Mouse (Mus musculus) cerebellum, adult 2 months (tissue): ENCODE results near the gene Hk1. TPM values are rescaled to one million over a fixed set of nuclear protein-coding genes. Genes with fewer than 3 reads are reported as not detected.

Experiments used
- DNase-seq, 2 experiments: peaks; one replicate each; pipeline ENCODE4 v3.0.0; 2021
- H3K27ac ChIP-seq: fragments of 200-500 bp; 2 replicates; pipeline ENCODE4 v1.5.1; 2012; ENCODE audit warnings: low read length, control low read depth, inconsistent platforms; ENCODE audit not compliant: insufficient read depth
- H3K27me3 ChIP-seq: fragments of 200-500 bp; 2 replicates; pipeline ENCODE4 v1.6.1; 2012; ENCODE audit warnings: inconsistent platforms, mild to moderate bottlenecking, low read length, moderate library complexity; ENCODE audit not compliant: control insufficient read depth, insufficient read depth
- H3K4me1 ChIP-seq: fragments of 200-500 bp; 2 replicates; pipeline ENCODE4 v1.6.1; 2011; ENCODE audit warnings: low read length; ENCODE audit not compliant: control insufficient read depth, insufficient read depth
- H3K4me3 ChIP-seq: fragments of 200-500 bp; replicated peaks from 2 replicates; pipeline ENCODE3; 2011; ENCODE audit warnings: mild to moderate bottlenecking, low read depth, low read length, control low read depth; ENCODE audit not compliant: insufficient read depth
- CTCF ChIP-seq: fragments of 200-500 bp; IDR thresholded peaks from 2 replicates; pipeline ENCODE4 v1.5.1; 2011; ENCODE audit warnings: low read depth, mild to moderate bottlenecking, control low read depth, low read length, moderate library complexity, borderline replicate concordance; ENCODE audit not compliant: insufficient read depth
- POLR2A ChIP-seq: fragments of 200-500 bp; IDR thresholded peaks from 2 replicates; pipeline ENCODE4 v1.6.1; 2011; ENCODE audit warnings: low read length, control low read depth, borderline replicate concordance; ENCODE audit not compliant: insufficient read depth
- WGBS: fragments of 180-500 bp; shearing (Covaris S2); methylation state at CpG from one replicate; pipeline ENCODE4 v1.1.7; 2018; 5-methylcytosine and 5-hydroxymethylcytosine counted together
- polyA plus RNA-seq: library from polyadenylated mRNA; depleted of rRNA; stranded (reverse); fragments of >200 nt; gene quantifications from 2 replicates; pipeline ENCODE4 v1.2.3, GENCODE M21; 2012; rRNA removed

Hk1 gene
- 206 and 213 TPM in 2 replicates for polyA plus RNA-seq

GRCm38 (mm10) chr10:62379808-62380207 lies at the start of gene Hk1:
Gene Hk1 (minus strand): TSS chr10:62379908.
- Histone ChIP-seq H3K4me3 (no peak within 1 kb of the TSS), H3K4me1 (no peaks in the 10 kb centered on the region), H3K27me3 (no peaks in the 10 kb centered on the region), H3K27ac (no peak within 1 kb of the TSS)
- WGBS: 87% methylated on average over 1 of the region's 1 CpGs
- no peak for DNase-seq
- TF ChIP-seq POLR2A: no peak

DNA sequence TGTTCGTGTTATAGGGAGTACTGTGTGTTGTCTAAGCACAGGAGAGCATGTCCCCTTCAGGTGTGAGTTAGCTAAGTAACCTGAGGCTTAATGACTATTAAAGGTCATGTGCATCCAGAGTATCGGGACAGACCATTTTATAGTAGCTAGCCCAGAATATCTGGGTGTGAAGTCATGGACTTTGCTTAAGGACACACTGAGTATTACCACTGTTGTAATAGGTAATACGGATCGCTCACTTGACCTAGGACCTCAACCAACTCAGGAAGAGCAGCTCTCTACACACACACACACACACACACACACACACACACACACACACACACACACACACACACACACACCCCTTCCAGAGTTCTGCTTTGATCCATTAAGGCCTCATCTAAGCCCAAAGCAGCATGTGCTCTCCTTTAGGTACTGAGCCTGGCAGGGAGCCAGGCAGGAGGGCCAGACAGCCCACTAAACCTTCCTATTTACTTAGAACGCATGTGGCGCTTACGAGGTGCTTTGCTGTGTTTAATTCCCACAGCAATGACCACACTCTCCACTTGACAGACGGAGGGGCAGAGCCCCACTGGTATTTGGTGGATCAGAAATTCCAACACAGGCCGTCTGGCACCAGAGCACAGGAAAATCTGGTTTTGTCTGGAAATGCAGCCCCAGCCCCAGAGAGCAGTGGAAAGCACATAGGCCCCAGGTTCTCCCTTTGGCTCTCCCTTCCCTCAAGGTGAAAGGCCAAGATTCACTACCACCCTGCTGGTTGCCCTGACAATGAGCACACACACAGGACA lies 45.6 kb upstream of the Hk1 start:
- 56% methylated on average over 9 of the region's 9 CpGs for WGBS
- no peak for DNase-seq
- Histone ChIP-seq H3K27me3 (no peaks in the 10 kb centered on the region), H3K4me3 (no peak overlapping the region), H3K4me1 (no peaks in the 10 kb centered on the region), H3K27ac (no peak overlapping the region)
- TF ChIP-seq POLR2A (no peak), CTCF (no peak)

DNA sequence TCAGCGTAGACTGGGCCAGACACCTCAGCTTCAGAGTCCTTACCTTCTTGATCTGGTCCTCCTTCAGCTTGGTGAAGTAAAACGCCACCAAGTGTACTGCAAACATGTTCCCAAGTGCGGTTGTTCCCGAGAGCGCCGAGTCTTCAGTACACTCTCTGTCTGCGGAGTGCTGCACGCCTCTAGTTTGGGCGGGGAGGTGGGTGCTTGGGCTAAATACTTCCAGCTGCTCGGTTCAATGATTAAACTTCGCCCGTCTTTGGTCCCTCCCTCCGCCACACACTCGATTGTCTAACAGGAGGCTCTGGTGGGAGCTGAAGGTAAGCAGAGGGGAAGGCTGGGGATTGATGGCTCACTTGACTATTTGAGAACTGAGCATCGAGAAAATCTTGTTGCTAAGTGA lies 42.5 kb upstream of the Hk1 start, which contains the start of gene Hkdc1:
Gene Hkdc1, minus strand, starts transcription at position 237 of the 400 bp plus-strand sequence.
- 47% methylated on average over 15 of the region's 15 CpGs for WGBS
- no peak within 1 kb of the TSS for H3K27ac ChIP-seq
- no peak within 1 kb of the TSS for H3K4me3 ChIP-seq
- H3K4me1 ChIP-seq: no peaks in the 10 kb centered on the region
- H3K27me3 ChIP-seq: no peaks in the 10 kb centered on the region
- no peak for DNase-seq
- TF ChIP-seq POLR2A: no peak
- TF ChIP-seq CTCF: no peak

DNA sequence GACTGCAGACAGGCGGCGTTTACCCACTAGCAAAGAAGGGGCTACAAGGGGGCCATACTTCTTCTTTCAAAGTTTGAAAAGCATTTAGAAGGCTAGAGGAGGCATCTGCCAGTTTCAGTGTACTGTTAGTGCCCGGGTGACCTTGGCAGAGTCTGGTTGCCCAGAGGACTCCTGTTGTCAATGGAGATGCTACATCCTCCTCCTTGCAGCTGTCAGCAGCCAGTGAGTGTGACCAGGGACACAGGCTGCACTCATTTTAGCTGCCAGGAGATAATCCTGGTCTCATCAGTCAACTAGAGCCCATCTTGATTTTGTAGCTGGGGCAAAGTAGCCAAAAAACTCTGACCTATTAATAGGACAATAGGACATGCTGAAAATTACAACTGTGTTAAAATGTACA lies 41.4 kb upstream of the Hk1 start:
- no peak for TF ChIP-seq POLR2A
- no peak for TF ChIP-seq CTCF
- no peak overlapping the region for H3K4me3 ChIP-seq
- H3K27me3 ChIP-seq: no peaks in the 10 kb centered on the region
- DNase-seq: no peak
- WGBS: 53% methylated on average over 3 of the region's 3 CpGs
- H3K4me1 ChIP-seq: no peaks in the 10 kb centered on the region
- H3K27ac ChIP-seq: no peak overlapping the region

GRCm38 (mm10) chr10:62420399-62420798 lies 40.7 kb upstream of the Hk1 start:
- Histone ChIP-seq H3K4me3 (no peak overlapping the region), H3K27me3 (no peaks in the 10 kb centered on the region), H3K4me1 (no peaks in the 10 kb centered on the region), H3K27ac (no peak overlapping the region)
- TF ChIP-seq POLR2A: no peak
- TF ChIP-seq CTCF: no peak
- no peak for DNase-seq
- 73% methylated on average over 6 of the region's 6 CpGs for WGBS

DNA sequence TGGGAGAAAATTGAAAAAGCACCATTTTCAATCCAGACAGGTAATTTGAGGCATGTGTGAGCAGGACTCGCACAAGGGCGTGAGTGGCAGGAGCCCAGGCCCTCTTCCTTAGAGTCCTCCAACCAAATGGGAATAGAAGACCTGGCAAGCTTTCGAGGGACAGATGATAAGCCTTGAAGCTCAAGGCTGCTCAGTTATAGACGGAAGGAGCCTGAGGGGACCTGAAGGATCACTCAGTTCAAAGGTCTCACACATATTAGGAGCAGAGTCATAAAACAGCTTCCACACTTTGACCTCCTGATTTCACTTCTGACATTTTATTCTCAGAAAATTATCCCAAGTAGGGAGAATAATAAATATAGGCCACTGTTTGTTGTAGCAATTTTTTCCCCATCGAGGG lies 39.7 kb upstream of the Hk1 start:
- TF ChIP-seq POLR2A (no peak), CTCF (no peak)
- DNase-seq: no peak
- no peaks in the 10 kb centered on the region for H3K4me1 ChIP-seq
- no peaks in the 10 kb centered on the region for H3K27me3 ChIP-seq
- 65% methylated on average over 5 of the region's 5 CpGs for WGBS
- H3K27ac ChIP-seq: no peak overlapping the region
- no peak overlapping the region for H3K4me3 ChIP-seq

DNA sequence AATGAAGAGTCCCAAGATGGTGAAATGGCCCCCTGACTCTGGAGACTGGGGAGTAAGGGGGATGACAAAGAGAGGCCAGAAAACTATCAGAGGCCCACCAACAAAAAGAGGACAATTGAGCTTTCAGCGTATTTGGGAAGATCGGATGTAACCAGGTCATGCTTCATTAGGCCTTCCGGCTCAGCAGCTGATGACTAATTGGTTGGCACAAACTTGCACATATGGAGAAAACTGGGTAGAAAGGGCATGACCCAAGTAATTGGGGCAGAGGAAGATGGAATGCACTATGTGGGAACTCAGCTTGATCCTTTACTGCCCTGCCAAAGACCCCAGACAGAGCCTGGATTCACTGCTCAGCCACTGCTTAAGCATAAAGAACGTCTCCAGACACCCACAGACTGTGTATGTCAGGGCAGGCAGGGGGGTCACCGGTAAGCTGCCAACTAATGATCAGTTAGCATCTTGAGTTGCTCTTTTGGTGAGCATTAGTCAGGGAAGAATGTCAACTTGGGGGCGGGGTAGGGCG lies 39.2 kb upstream of the Hk1 start:
- TF ChIP-seq CTCF: no peak
- no peak for TF ChIP-seq POLR2A
- Histone ChIP-seq H3K27me3 (no peaks in the 10 kb centered on the region), H3K4me1 (no peaks in the 10 kb centered on the region), H3K4me3 (no peak overlapping the region), H3K27ac (no peak overlapping the region)
- peak in 1 of 2 experiments; percentile 31 for DNase-seq
- WGBS: 45% methylated on average over 7 of the region's 7 CpGs

DNA sequence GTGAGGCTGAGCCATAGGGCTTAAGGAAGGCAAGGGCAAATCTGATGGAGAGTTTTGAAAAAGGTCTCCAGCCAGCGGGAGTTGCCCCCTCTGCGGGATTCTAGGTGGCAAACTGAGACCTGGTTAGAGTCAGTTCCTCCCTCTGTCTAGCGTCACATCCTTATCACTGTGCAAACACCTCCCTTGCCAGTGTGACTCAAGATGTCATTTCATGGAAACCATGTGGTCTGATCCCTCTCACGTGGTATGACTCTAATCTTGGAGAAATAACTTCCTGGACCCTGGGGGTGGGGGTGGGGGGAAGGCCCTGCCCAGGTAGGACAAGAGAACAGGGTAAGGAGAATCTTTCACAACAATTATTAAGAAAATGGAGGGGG lies 33.9 kb upstream of the Hk1 start:
- Histone ChIP-seq H3K27me3 (no peaks in the 10 kb centered on the region), H3K27ac (no peak overlapping the region)
- TF ChIP-seq POLR2A (no peak), CTCF (no peak)

More for the DNA sequence above, 33.9 kb upstream of the Hk1 start:
- WGBS: 54% methylated on average over 4 of the region's 4 CpGs
- Histone ChIP-seq H3K4me3 (no peak overlapping the region), H3K4me1 (peaks cover 11% of the 10 kb centered on the region; the same call in 1 of the 2 replicates)
- no peak for DNase-seq
